Mouse (Mus musculus) embryonic facial prominence, embryonic 13.5 days (tissue): Measurements from ENCODE around the gene Msi2. TPM values are rescaled to one million over a fixed set of nuclear protein-coding genes. Genes with fewer than 3 reads are reported as not detected.

Experiments used
- ATAC-seq: fragments of 200-750 bp; cut with Nextera tagmentation; 2 replicates; pipeline ENCODE4 v1.8.0; 2017; ENCODE audit warnings: low read depth; ENCODE audit not compliant: insufficient number of reproducible peaks, insufficient read depth, low FRiP score, low TSS enrichment
- H3K27ac ChIP-seq: fragments of 300-500 bp; sonication (generic); 2 replicates; pipeline ENCODE4 v1.5.1; 2015; ENCODE audit warnings: moderate library complexity, mild to moderate bottlenecking, inconsistent platforms
- H3K27me3 ChIP-seq: fragments of 300-500 bp; sonication (generic); 2 replicates; pipeline ENCODE4 v1.6.1; 2015; ENCODE audit warnings: mild to moderate bottlenecking, inconsistent platforms
- H3K36me3 ChIP-seq: fragments of 300-500 bp; sonication (generic); 2 replicates; pipeline ENCODE4 v1.6.1; 2015; ENCODE audit warnings: mild to moderate bottlenecking, inconsistent platforms
- H3K4me1 ChIP-seq: fragments of 300-500 bp; sonication (generic); 2 replicates; pipeline ENCODE4 v1.6.1; 2015; ENCODE audit warnings: inconsistent platforms
- H3K4me2 ChIP-seq: fragments of 300-500 bp; sonication (generic); 2 replicates; pipeline ENCODE4 v1.6.1; 2015; ENCODE audit warnings: moderate library complexity, mild to moderate bottlenecking, inconsistent platforms
- H3K4me3 ChIP-seq: fragments of 300-500 bp; sonication (generic); 2 replicates; pipeline ENCODE4 v1.5.1; 2015; ENCODE audit warnings: mild to moderate bottlenecking, inconsistent platforms
- H3K9ac ChIP-seq: fragments of 300-500 bp; sonication (generic); 2 replicates; pipeline ENCODE4 v1.6.1; 2015; ENCODE audit warnings: mild to moderate bottlenecking, inconsistent platforms
- H3K9me3 ChIP-seq: fragments of 300-500 bp; sonication (generic); 2 replicates; pipeline ENCODE4 v1.6.1; 2016; ENCODE audit warnings: inconsistent platforms
- WGBS: fragments of 180-500 bp; shearing (Covaris S2); methylation state at CpG from one replicate; pipeline ENCODE4 v1.1.7; 2015; ENCODE audit warnings: mixed read lengths; 5-methylcytosine and 5-hydroxymethylcytosine counted together
- polyA plus RNA-seq: library from polyadenylated mRNA; unstranded; fragments of >200 nt; fragmentation: Nextera tagmentation; extraction: Ambion mirVana; gene quantifications from 2 replicates; pipeline ENCODE4 v1.2.1, GENCODE M21; 2015

Msi2 gene
- polyA plus RNA-seq, 1 experiment from 2014 or later = 18.7 TPM

GRCm38 (mm10) chr11:88618732-88619309 is 99.5 kb downstream of the Msi2 start:
- H3K9ac ChIP-seq = no peak overlapping the region
- WGBS = 41% methylated on average over 9 of the region's 9 CpGs
- no peak overlapping the region for H3K4me3 ChIP-seq
- no peak overlapping the region for H3K4me2 ChIP-seq
- no peak overlapping the region for H3K27ac ChIP-seq
- no peaks in the 10 kb centered on the region for H3K27me3 ChIP-seq
- no peaks in the 10 kb centered on the region for H3K36me3 ChIP-seq
- H3K9me3 ChIP-seq = no peaks in the 10 kb centered on the region
- H3K4me1 ChIP-seq = peaks cover 53% of the 10 kb centered on the region
- no peak for ATAC-seq

DNA sequence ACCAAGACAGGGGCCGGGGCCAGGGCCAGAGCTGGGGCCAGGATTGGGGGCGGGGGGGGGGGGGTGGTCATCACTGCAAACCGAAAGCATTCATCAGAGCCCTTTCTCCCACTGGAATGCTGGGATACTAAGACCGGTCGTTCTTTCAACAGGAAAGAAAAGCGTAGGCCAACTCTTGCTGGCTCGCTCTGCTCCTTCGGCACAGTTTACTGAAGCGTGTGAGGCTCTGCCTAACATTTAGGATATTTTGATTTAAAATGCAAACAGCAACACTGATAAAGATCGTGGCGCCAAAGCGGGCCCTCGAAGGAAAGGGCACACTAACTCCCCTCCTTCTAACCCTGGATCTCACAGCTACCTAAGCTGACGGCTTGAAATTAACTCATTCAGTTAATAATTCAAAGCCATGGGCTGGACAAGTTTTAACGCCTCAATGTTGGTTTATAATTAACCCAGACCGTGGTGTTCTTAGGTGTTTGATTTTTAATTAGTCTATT is 100.3 kb downstream of the Msi2 start:
- Histone ChIP-seq H3K9me3 (no peaks in the 10 kb centered on the region), H3K4me1 (peaks cover 53% of the 10 kb centered on the region), H3K4me3 (no peak overlapping the region), H3K36me3 (no peaks in the 10 kb centered on the region), H3K4me2 (no peak overlapping the region), H3K27ac (no peak overlapping the region), H3K9ac (no peak overlapping the region), H3K27me3 (no peaks in the 10 kb centered on the region)
- WGBS = 85% methylated on average over 16 of the region's 16 CpGs
- ATAC-seq = no peak

DNA sequence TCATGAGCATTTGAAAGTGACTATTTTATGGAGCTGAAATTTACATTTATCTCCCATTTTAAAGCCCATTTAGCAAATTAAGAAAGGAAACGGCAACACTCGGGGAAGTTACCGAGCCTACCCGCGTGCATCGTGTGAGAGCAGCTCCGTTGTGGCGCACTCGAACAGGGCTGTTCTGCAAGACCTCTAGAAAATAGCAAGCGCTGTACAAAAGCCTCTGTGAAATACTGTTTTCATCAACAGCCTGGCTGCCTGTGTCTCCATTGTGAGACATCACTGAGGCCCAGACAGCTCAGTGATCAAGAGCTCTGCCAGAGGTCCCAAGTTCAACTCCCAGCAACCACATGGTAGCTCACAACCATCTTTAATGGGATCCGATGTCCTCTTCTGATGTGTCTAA is 100.9 kb downstream of the Msi2 start:
- H3K4me3 ChIP-seq = no peak overlapping the region
- no peaks in the 10 kb centered on the region for H3K9me3 ChIP-seq
- no peak overlapping the region for H3K4me2 ChIP-seq
- H3K36me3 ChIP-seq = no peaks in the 10 kb centered on the region
- H3K27ac ChIP-seq = no peak overlapping the region
- no peak for ATAC-seq
- 96% methylated on average over 11 of the region's 11 CpGs for WGBS
- H3K27me3 ChIP-seq = no peaks in the 10 kb centered on the region
- H3K9ac ChIP-seq = no peak overlapping the region
- peaks cover 54% of the 10 kb centered on the region for H3K4me1 ChIP-seq

DNA sequence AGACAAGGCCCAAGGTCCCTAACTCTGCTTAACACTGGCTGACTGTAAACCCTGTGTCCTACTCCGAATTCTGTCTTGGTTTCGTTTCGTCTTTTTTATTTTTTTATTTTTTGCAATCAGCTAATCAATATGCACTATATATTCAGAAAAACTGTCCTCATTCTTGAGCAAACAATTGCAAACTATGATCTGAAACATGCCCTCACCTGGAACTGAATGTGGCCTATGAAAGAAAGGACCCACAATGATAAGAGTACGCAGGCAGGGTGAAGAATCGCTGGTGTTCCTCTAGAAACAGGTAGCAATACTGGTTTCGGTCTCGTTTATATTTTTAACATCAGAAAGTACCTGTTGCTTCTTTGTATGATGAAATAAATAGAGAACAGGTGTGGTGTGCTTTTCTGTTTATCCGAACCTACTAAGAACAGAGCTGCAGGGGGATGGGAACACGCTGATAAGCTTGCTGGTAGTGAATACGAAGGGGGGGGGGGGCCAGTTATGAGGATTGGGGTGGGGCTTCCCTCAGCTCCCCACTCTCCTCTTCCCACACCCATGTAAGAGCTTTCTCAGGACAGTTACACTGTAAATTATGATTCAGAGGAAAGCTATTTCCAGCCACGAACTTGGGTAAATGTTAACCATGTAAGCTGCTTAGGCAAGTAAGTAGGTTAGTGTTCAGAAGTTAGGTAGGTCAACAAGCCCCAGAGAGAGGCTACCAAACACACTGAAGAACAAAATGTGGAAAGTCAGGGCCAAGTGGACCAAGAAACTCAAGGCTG is 103.6 kb downstream of the Msi2 start:
- H3K27me3 ChIP-seq = no peaks in the 10 kb centered on the region
- H3K9ac ChIP-seq = no peak overlapping the region
- H3K4me3 ChIP-seq = no peak overlapping the region
- H3K9me3 ChIP-seq = no peaks in the 10 kb centered on the region
- no peak overlapping the region for H3K4me2 ChIP-seq
- H3K4me1 ChIP-seq = peaks cover 36% of the 10 kb centered on the region
- 76% methylated on average over 11 of the region's 11 CpGs for WGBS
- peak overlapping the region; percentile 52; the same call in 1 of the 2 replicates for H3K27ac ChIP-seq
- ATAC-seq = no peak
- H3K36me3 ChIP-seq = no peaks in the 10 kb centered on the region

DNA sequence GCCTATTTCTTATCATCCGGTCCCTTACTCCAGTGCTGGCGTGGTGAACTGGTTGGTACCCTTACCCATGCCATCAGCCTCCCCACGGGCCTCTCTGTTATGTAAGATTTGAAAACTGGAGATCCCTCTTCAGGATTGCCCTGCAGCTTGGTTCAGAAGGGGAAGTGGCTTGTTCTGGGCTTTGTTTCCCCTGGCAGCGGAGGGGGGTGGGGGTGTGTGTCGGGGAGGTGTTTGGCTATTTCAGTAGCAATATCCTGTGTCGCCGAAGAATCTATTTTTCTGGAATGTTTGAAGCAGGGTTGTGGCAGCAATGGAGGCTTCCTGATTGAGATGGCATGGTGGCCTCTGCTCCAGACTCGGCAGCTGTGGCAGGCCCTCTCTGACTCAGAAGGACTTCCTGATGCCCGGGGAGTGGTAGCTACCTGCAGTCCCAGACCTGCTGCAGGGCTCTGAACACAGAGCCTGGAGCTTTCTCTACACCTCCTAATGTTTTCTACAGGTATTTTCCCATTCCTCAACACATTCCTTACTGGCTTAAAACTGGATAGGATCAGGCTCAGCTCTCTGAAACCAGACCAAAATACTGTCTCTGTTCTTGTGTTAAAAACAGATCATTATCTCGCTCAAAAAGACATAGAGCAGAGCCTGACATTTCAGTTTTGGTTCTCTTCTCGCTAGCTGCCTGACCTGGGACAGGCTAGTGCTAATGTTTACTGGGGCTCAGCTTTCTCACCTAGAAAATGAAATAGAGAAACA is 104.4 kb downstream of the Msi2 start:
- Histone ChIP-seq H3K4me1 (peaks cover 34% of the 10 kb centered on the region), H3K27me3 (no peaks in the 10 kb centered on the region), H3K36me3 (no peaks in the 10 kb centered on the region), H3K4me3 (no peak overlapping the region), H3K9me3 (no peaks in the 10 kb centered on the region), H3K4me2 (no peak overlapping the region), H3K27ac (peak overlapping the region; percentile 52), H3K9ac (no peak overlapping the region)
- no peak for ATAC-seq
- 60% methylated on average over 11 of the region's 11 CpGs for WGBS

GRCm38 (mm10) chr11:88613008-88613407 is 105.3 kb downstream of the Msi2 start:
- H3K4me3 ChIP-seq = no peak overlapping the region
- no peaks in the 10 kb centered on the region for H3K27me3 ChIP-seq
- H3K36me3 ChIP-seq = no peaks in the 10 kb centered on the region
- peaks cover 30% of the 10 kb centered on the region for H3K4me1 ChIP-seq
- no peak overlapping the region for H3K4me2 ChIP-seq
- H3K27ac ChIP-seq = no peak overlapping the region
- no peaks in the 10 kb centered on the region for H3K9me3 ChIP-seq
- 71% methylated on average over 6 of the region's 6 CpGs for WGBS
- H3K9ac ChIP-seq = no peak overlapping the region
- ATAC-seq = no peak

GRCm38 (mm10) chr11:88612141-88612540 is 106.2 kb downstream of the Msi2 start:
- no peak overlapping the region for H3K9ac ChIP-seq
- H3K27ac ChIP-seq = no peak overlapping the region
- no peaks in the 10 kb centered on the region for H3K27me3 ChIP-seq
- H3K4me2 ChIP-seq = no peak overlapping the region
- WGBS = 86% methylated on average over 7 of the region's 7 CpGs
- H3K36me3 ChIP-seq = no peaks in the 10 kb centered on the region
- peaks cover 37% of the 10 kb centered on the region for H3K4me1 ChIP-seq
- H3K9me3 ChIP-seq = no peaks in the 10 kb centered on the region
- H3K4me3 ChIP-seq = no peak overlapping the region
- ATAC-seq = no peak

- ATAC-seq = no peak
- 94% methylated on average over 6 of the region's 6 CpGs for whole genome bisulfite sequencing
- no peak overlapping the region for H3K4me2 ChIP-seq
- no peak overlapping the region for H3K9ac ChIP-seq
- H3K4me1 ChIP-seq = peaks cover 42% of the 10 kb centered on the region
- H3K9me3 ChIP-seq = no peaks in the 10 kb centered on the region
- H3K27me3 ChIP-seq = no peaks in the 10 kb centered on the region
- H3K4me3 ChIP-seq = no peak overlapping the region
- no peaks in the 10 kb centered on the region for H3K36me3 ChIP-seq
- H3K27ac ChIP-seq = no peak overlapping the region
Observed at GRCm38 (mm10) chr11:88610809-88611208, 107.5 kb downstream of the Msi2 start.

DNA sequence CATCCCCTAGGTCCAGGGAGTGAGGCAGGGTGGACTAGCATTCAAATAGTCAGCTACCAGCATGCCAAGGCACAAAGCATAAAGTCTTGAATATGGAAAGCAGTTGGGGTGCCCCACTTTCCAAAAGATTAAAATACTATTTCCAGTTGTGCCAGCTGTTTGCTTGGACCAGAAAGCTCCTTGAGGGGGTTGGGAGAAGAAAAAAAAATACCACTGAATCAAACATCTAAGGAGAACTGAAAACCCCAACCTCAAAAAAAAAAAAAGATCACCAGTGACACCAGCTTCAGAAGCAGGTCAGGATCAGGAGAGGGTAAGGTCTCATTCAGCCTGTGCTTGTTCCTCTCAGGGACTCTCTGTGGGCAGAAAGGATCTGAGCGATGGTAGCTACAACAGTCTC is 108.2 kb downstream of the Msi2 start:
- WGBS = 97% methylated on average over 1 of the region's 1 CpGs

DNA sequence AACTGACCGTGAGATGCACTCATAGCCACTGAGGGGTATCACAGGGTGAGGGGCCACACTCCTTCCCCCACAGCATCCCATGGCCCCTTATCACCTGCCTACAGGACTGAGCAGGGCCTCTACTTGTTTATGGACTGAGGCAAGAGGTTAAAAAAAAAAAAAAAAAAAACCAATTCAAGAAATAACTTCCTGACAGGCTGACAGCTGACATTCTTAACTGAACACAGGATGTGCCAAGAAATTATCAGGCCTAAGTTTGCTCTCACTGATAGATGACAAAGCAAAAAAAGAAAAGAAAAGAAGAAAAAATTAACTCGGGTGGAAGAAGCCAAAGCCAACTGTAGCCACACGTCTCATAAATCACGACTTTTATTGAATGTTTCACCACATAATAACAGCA is 109.7 kb downstream of the Msi2 start:
- no peak overlapping the region for H3K9ac ChIP-seq
- H3K4me1 ChIP-seq = peaks cover 43% of the 10 kb centered on the region
- H3K4me3 ChIP-seq = no peak overlapping the region
- 58% methylated on average over 4 of the region's 4 CpGs for WGBS
- H3K27ac ChIP-seq = no peak overlapping the region
- H3K4me2 ChIP-seq = no peak overlapping the region
- no peaks in the 10 kb centered on the region for H3K9me3 ChIP-seq
- no peak for ATAC-seq
- no peaks in the 10 kb centered on the region for H3K27me3 ChIP-seq
- H3K36me3 ChIP-seq = peaks cover 3% of the 10 kb centered on the region; the same call in 1 of the 2 replicates

More for the DNA sequence above, 108.2 kb downstream of the Msi2 start:
- no peak overlapping the region for H3K4me3 ChIP-seq
- no peak for ATAC-seq
- no peaks in the 10 kb centered on the region for H3K36me3 ChIP-seq
- no peak overlapping the region for H3K4me2 ChIP-seq
- H3K27ac ChIP-seq = no peak overlapping the region
- H3K4me1 ChIP-seq = peaks cover 49% of the 10 kb centered on the region
- no peak overlapping the region for H3K9ac ChIP-seq
- H3K9me3 ChIP-seq = no peaks in the 10 kb centered on the region
- no peaks in the 10 kb centered on the region for H3K27me3 ChIP-seq

- ATAC-seq = no peak
- Histone ChIP-seq H3K9me3 (no peaks in the 10 kb centered on the region), H3K27me3 (no peaks in the 10 kb centered on the region), H3K27ac (no peak overlapping the region), H3K4me3 (no peak overlapping the region), H3K4me1 (peaks cover 35% of the 10 kb centered on the region), H3K4me2 (no peak overlapping the region), H3K36me3 (peaks cover 3% of the 10 kb centered on the region; the same call in 1 of the 2 replicates), H3K9ac (no peak overlapping the region)
- 74% methylated on average over 12 of the region's 12 CpGs for WGBS
Observed at GRCm38 (mm10) chr11:88607725-88608383, 110.5 kb downstream of the Msi2 start.
